Mouse (Mus musculus): Measurements from ENCODE around the gene Lrrn1. TPM values are rescaled to one million over a fixed set of nuclear protein-coding genes. Genes with fewer than 3 reads are reported as not detected.

Gene Lrrn1
- polyA plus RNA-seq, 1 experiment, result not detected

DNA sequence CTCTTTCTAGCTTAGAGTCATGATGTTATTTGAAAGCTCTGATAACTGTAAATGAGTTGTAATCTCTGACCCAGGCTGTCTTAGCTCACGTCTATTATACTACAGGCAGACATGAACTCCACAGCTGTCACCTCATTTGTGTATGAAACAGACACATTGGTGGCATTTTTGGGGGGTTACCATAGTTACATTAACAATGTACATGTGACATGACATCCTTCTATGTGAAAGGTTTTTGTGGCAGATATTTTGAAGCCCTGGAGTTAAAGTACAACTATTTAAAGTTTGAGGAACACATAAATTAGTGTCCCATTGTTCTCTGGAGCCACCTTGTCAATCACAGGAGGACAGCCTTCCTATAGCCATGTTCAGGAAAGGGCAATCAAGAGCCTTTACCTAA lies 5.0 kb downstream of the Lrrn1 start:
- Histone ChIP-seq H3K27ac (ENCODE audit: insufficient read depth, low read depth, low read length) (no peak overlapping the region), H3K4me3 (ENCODE audit: insufficient read depth, low read depth, low read length) (no peak overlapping the region), H3K4me1 (ENCODE audit: control insufficient read depth, insufficient read depth, low read length) (peaks cover 5% of the 10 kb centered on the region; the same call in 1 of the 2 replicates)
- TF ChIP-seq CTCF (IDR thresholded peaks at IDR 0.05; ENCODE audit: insufficient read depth, low read depth, low read length) (no peak), POLR2A (IDR thresholded peaks at IDR 0.05; ENCODE audit: insufficient read depth, low read depth, low read length) (no peak)
- WGBS, result 66% methylated on average over 1 of the region's 1 CpGs

GRCm38 (mm10) chr6:107536631-107537030 lies 7.1 kb downstream of the Lrrn1 start:
- TF ChIP-seq CTCF (IDR thresholded peaks at IDR 0.05; ENCODE audit: insufficient read depth, low read depth, low read length), result no peak
- no peak overlapping the region for H3K27ac ChIP-seq (ENCODE audit: insufficient read depth, low read depth, low read length)
- WGBS, result 95% methylated on average over 4 of the region's 4 CpGs
- no peak overlapping the region for H3K4me3 ChIP-seq (ENCODE audit: insufficient read depth, low read depth, low read length)
- H3K4me1 ChIP-seq (ENCODE audit: control insufficient read depth, insufficient read depth, low read length), result no peaks in the 10 kb centered on the region

DNA sequence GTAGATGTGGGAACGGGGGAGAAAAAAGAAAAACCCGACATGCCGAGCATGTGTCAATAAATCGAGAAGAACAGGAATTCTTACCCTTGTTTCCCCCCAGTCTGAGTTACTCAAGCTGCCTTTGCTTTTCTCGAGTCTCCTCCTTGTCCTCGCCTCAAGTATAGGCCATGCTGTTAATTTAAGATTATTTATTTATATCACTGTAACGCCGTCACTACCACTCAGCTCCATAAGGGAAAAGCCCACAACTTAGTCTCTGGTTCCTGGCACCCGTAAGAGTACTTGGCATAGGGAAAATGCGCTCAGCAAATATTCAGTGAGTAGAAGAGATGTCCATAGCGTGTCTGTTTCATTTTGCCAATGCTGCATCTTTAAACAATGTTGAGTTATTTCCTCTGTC lies 11.7 kb downstream of the Lrrn1 start:
- TF ChIP-seq CTCF (IDR thresholded peaks at IDR 0.05; ENCODE audit: insufficient read depth, low read depth, low read length) (no peak), POLR2A (IDR thresholded peaks at IDR 0.05; ENCODE audit: insufficient read depth, low read depth, low read length) (no peak)
- no peak overlapping the region for H3K27ac ChIP-seq (ENCODE audit: insufficient read depth, low read depth, low read length)
- WGBS, result 76% methylated on average over 11 of the region's 11 CpGs
- H3K4me3 ChIP-seq (ENCODE audit: insufficient read depth, low read depth, low read length), result no peak overlapping the region
- H3K4me1 ChIP-seq (ENCODE audit: control insufficient read depth, insufficient read depth, low read length), result peaks cover 3% of the 10 kb centered on the region; the same call in 1 of the 2 replicates

- no peak for TF ChIP-seq CTCF (IDR thresholded peaks at IDR 0.05; ENCODE audit: insufficient read depth, low read depth, low read length)
- no peak for TF ChIP-seq POLR2A (IDR thresholded peaks at IDR 0.05; ENCODE audit: insufficient read depth, low read depth, low read length)
- H3K4me3 ChIP-seq (ENCODE audit: insufficient read depth, low read depth, low read length), result no peak overlapping the region
- H3K27ac ChIP-seq (ENCODE audit: insufficient read depth, low read depth, low read length), result no peak overlapping the region
- WGBS, result 56% methylated on average over 4 of the region's 4 CpGs
- H3K4me1 ChIP-seq (ENCODE audit: control insufficient read depth, insufficient read depth, low read length), result peaks cover 3% of the 10 kb centered on the region; the same call in 1 of the 2 replicates
Measured at GRCm38 (mm10) chr6:107541918-107542317, 12.3 kb downstream of the Lrrn1 start.

DNA sequence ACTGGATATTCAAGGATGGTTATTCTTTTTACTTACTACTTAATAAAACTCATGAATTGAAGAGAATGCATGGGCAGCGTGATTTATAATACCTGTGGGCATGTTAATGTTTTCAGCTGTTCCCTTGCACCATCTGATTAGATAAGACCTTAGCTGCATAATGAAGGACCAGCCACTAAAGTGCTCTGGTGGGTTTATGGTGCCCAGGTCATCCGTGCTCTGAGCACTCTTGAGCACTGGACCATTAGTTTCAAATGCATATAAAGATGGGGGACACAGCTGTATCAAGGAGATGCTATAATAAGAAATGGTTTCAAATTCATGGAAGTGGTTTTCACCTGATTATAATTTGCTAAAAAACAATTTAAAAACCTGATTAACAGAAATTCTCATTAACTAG lies 16.7 kb downstream of the Lrrn1 start:
- Histone ChIP-seq H3K4me1 (ENCODE audit: control insufficient read depth, insufficient read depth, low read length) (peaks cover 3% of the 10 kb centered on the region; the same call in 1 of the 2 replicates), H3K4me3 (ENCODE audit: insufficient read depth, low read depth, low read length) (no peak overlapping the region), H3K27ac (ENCODE audit: insufficient read depth, low read depth, low read length) (no peak overlapping the region)
- TF ChIP-seq POLR2A (IDR thresholded peaks at IDR 0.05; ENCODE audit: insufficient read depth, low read depth, low read length) (no peak), CTCF (IDR thresholded peaks at IDR 0.05; ENCODE audit: insufficient read depth, low read depth, low read length) (no peak)
- WGBS, result 93% methylated on average over 2 of the region's 2 CpGs

DNA sequence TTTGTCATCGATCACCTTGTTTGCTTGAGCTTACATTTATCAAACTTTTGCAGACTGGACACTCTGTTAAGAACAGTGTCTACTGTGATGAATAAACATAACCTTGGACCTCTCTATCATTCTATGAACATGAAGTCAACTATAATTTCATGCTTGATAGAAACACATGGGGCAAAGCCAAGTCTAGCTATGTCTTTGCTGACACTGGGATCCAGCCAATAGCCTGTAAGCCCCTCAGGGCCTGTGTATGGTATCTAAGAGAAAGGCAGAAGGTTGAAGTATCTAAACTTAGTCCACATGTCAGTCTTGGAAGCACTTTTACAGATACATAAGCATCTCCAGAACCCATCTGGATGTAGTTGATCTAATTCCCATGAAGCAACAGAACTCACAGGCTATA lies 22.9 kb downstream of the Lrrn1 start:
- Histone ChIP-seq H3K4me1 (ENCODE audit: control insufficient read depth, insufficient read depth, low read length) (peaks cover 4% of the 10 kb centered on the region; the same call in 1 of the 2 replicates), H3K27ac (ENCODE audit: insufficient read depth, low read depth, low read length) (no peak overlapping the region), H3K4me3 (ENCODE audit: insufficient read depth, low read depth, low read length) (no peak overlapping the region)
- TF ChIP-seq CTCF (IDR thresholded peaks at IDR 0.05; ENCODE audit: insufficient read depth, low read depth, low read length) (no peak), POLR2A (IDR thresholded peaks at IDR 0.05; ENCODE audit: insufficient read depth, low read depth, low read length) (no peak)
- WGBS, result 98% methylated on average over 1 of the region's 1 CpGs

DNA sequence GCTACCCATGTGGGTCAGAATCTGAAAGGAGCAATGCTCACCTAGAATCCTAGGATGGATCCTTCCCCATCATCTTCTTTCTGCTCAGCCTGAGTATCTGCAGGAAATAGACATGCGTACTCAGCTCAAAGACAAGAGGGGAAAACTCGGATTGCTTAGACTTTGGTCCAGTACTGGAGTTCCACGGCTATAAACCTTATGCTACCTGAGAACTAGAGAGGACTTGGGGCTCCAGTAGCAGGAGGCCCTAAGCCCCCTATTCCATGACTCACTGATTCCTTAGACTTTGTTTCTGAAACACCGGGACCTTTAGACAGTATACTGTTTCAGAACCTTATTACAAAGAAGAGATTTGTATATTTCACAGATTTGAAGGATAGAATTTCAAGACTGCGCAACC lies 25.8 kb downstream of the Lrrn1 start:
- 96% methylated on average over 5 of the region's 5 CpGs for WGBS
- TF ChIP-seq CTCF (IDR thresholded peaks at IDR 0.05; ENCODE audit: insufficient read depth, low read depth, low read length) (no peak), POLR2A (IDR thresholded peaks at IDR 0.05; ENCODE audit: insufficient read depth, low read depth, low read length) (no peak)
- H3K4me1 ChIP-seq (ENCODE audit: control insufficient read depth, insufficient read depth, low read length), result peaks cover 4% of the 10 kb centered on the region; the same call in 1 of the 2 replicates
- H3K4me3 ChIP-seq (ENCODE audit: insufficient read depth, low read depth, low read length), result no peak overlapping the region
- no peak overlapping the region for H3K27ac ChIP-seq (ENCODE audit: insufficient read depth, low read depth, low read length)

- no peak overlapping the region for H3K4me3 ChIP-seq (ENCODE audit: insufficient read depth, low read depth, low read length)
- TF ChIP-seq POLR2A (IDR thresholded peaks at IDR 0.05; ENCODE audit: insufficient read depth, low read depth, low read length), result no peak
- TF ChIP-seq CTCF (IDR thresholded peaks at IDR 0.05; ENCODE audit: insufficient read depth, low read depth, low read length), result no peak
- no peak overlapping the region for H3K27ac ChIP-seq (ENCODE audit: insufficient read depth, low read depth, low read length)
- H3K4me1 ChIP-seq (ENCODE audit: control insufficient read depth, insufficient read depth, low read length), result peaks cover 4% of the 10 kb centered on the region; the same call in 1 of the 2 replicates
- 50% methylated on average over 3 of the region's 3 CpGs for WGBS
Measured at GRCm38 (mm10) chr6:107556996-107557395, 27.4 kb downstream of the Lrrn1 start.

DNA sequence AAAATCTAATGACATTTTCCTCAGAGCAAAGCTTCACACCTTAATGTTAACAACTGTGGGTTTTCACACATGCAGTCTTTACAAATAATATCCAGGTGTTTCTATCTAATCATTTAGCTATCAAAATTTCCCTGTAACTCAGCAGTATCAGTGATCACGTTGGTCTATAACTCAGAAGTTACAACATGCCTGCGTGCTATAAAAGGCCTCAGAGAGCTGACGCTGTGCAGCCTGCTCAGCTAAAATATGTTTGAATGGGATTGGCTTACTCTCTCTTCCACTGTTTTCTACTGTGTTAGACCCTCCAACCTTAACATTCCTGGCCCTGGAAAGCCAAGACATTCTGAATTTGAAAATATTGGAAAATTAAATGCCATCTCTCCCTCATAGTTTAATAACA lies 28.2 kb downstream of the Lrrn1 start:
- 69% methylated on average over 3 of the region's 3 CpGs for WGBS
- Histone ChIP-seq H3K4me3 (ENCODE audit: insufficient read depth, low read depth, low read length) (no peak overlapping the region), H3K4me1 (ENCODE audit: control insufficient read depth, insufficient read depth, low read length) (peaks cover 4% of the 10 kb centered on the region; the same call in 1 of the 2 replicates), H3K27ac (ENCODE audit: insufficient read depth, low read depth, low read length) (no peak overlapping the region)
- no peak for TF ChIP-seq CTCF (IDR thresholded peaks at IDR 0.05; ENCODE audit: insufficient read depth, low read depth, low read length)

- TF ChIP-seq POLR2A (IDR thresholded peaks at IDR 0.05; ENCODE audit: insufficient read depth, low read depth, low read length) (no peak), CTCF (IDR thresholded peaks at IDR 0.05; ENCODE audit: insufficient read depth, low read depth, low read length) (no peak)
- Histone ChIP-seq H3K27ac (ENCODE audit: insufficient read depth, low read depth, low read length) (no peak overlapping the region), H3K4me1 (ENCODE audit: control insufficient read depth, insufficient read depth, low read length) (peaks cover under 1% of the 10 kb centered on the region; the same call in 1 of the 2 replicates), H3K4me3 (ENCODE audit: insufficient read depth, low read depth, low read length) (no peak overlapping the region)
- WGBS, result 98% methylated on average over 2 of the region's 2 CpGs
Measured at GRCm38 (mm10) chr6:107562255-107562654, 32.7 kb downstream of the Lrrn1 start.
